Mouse (Mus musculus): ENCODE measurements around the gene Serpinb3a.
"Not testable (repeated sequence)": the region's sequence is repeated elsewhere in the genome, so short reads cannot be mapped to it uniquely, and the experiment has no call there.

The Serpinb3a gene

GRCm38 (mm10) chr1:107052203-107052602, at the start of gene Serpinb3a:
Gene Serpinb3a, minus strand, starts transcription at chr1:107052303.
- DNase-seq (ENCODE audit: low spot score) = no peak

DNA sequence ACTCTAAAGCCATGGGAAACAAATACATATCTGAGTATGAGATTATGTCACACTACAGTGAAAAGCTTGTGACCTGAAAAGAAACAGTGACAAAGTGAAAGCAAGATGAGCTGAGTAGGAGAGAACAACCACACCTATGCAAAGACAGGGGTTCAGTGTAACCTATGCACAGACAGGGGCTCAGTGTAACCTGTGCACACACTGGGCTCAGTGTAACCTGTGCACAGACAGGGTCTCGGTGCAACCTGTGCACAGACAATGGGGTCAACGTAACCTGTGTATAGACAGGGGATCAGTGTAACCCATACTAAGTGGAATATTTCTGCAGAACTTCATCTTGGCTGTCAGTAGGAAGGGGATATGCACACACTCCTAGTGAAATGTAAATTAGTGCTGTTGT, 46.3 kb upstream of the Serpinb3a start:
- no peak for DNase-seq (ENCODE audit: low spot score)

- DNase-seq (ENCODE audit: low spot score) = no peak
Observed at GRCm38 (mm10) chr1:107083406-107083805, 31.3 kb upstream of the Serpinb3a start, which contains the start of gene Serpinb3d. Gene Serpinb3d, minus strand, starts transcription at chr1:107083506.

- DNase-seq (ENCODE audit: low spot score) = not testable (repeated sequence)
Observed at GRCm38 (mm10) chr1:107034236-107034635, 17.9 kb downstream of the Serpinb3a start.

- DNase-seq (ENCODE audit: low spot score) = no peak
Observed at GRCm38 (mm10) chr1:107025886-107026285, 26.2 kb downstream of the Serpinb3a start.

GRCm38 (mm10) chr1:107015210-107015609, 36.9 kb downstream of the Serpinb3a start:
- no peak for DNase-seq (ENCODE audit: low spot score)

DNA sequence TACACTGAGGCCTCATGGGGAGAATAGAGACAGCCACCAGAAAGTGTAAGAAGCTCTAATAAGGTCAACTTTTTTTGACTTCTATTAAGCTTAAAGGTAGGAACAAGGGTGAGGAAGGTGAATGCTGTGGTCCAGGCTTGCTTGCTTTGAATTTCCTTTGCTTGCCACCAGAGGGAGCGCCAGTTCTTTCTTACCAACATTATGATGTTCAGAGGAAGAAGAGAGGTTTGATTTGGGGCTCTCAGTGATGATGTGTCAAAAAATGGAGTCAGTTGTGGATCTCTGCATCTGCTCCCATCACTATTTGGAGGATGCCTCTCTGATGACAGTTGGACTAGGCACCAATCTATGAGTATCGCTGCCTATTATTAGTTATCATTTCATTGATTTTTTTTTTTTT, 37.6 kb downstream of the Serpinb3a start:
- no peak for DNase-seq (ENCODE audit: low spot score)

- no peak for DNase-seq (ENCODE audit: low spot score)
Observed at GRCm38 (mm10) chr1:107006316-107006715, 45.8 kb downstream of the Serpinb3a start.

DNA sequence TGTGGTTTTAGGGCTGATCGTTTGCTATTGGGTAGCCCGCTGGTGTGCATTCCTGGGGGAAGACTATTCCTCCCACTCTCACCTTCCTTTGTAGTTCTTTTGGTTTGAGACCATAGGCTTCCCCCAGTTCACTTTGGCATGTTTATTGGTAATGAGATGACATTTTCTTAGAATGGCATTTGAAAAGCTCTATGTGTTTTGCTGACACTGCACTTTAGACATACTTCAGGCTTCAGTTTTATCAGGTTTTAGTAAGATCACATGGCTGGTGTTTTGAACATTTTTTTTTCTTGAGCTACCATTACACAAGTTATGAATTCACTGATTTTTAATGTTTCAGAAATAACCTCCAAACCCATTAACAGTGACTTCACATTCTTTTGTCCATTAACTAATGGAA, 50.3 kb downstream of the Serpinb3a start:
- no peak for DNase-seq (ENCODE audit: low spot score)

GRCm38 (mm10) chr1:107000424-107000823, 51.7 kb downstream of the Serpinb3a start:
- peak; percentile 5 for DNase-seq (ENCODE audit: low spot score)

Data from ovary, adult 18-20 months (tissue).